Mouse (Mus musculus) CH12.LX (cell line): ENCODE measurements around the gene Cmtm6. TPM values are rescaled to one million over a fixed set of nuclear protein-coding genes. Genes with fewer than 3 reads are reported as not detected.

Experiments
- DNase-seq: peaks from one replicate; pipeline ENCODE4 v3.0.0-alpha.2; 2013; ENCODE audit errors: extremely low read depth
- H3K27ac ChIP-seq: 2 replicates; pipeline ENCODE4 v1.5.1; 2012; ENCODE audit warnings: low read depth, mild to moderate bottlenecking, control low read depth, moderate library complexity; ENCODE audit not compliant: insufficient read depth
- H3K27me3 ChIP-seq: replicated peaks from 2 replicates; pipeline ENCODE3; 2012; ENCODE audit warnings: inconsistent platforms
- H3K36me3 ChIP-seq, 2 experiments: replicated peaks in 1 of 2; 2 replicates each; pipeline versions ENCODE3 to v1.6.1; 2012; ENCODE audit warnings: inconsistent platforms in 1 of 2, low read length in 1 of 2, mild to moderate bottlenecking in 1 of 2, mixed read lengths in 1 of 2, moderate library complexity in 1 of 2; ENCODE audit not compliant: control insufficient read depth in 1 of 2, insufficient read depth in 1 of 2
- H3K4me1 ChIP-seq, 2 experiments: 2 replicates each; pipeline ENCODE4 v1.6.1; 2012; ENCODE audit warnings: inconsistent platforms in 1 of 2, moderate library complexity in 1 of 2; ENCODE audit not compliant: insufficient read depth in 2 of 2, control insufficient read depth in 1 of 2
- H3K4me2 ChIP-seq: 2 replicates; pipeline ENCODE4 v1.6.1; 2012; ENCODE audit warnings: low read depth, mild to moderate bottlenecking, control low read depth; ENCODE audit not compliant: poor library complexity, insufficient read depth, severe bottlenecking
- H3K4me3 ChIP-seq, 3 experiments: fragments of 150-350 bp in 1 of 3; sonication (generic) in 1 of 3; replicated peaks in 1 of 3; 2 replicates each; pipeline versions ENCODE3 to v1.5.1; 2011 to 2012; ENCODE audit warnings: low read depth in 2 of 3, low read length in 2 of 3, mild to moderate bottlenecking in 2 of 3, moderate library complexity in 2 of 3, control low read depth in 1 of 3, improper control_type of control experiment in 1 of 3, inconsistent platforms in 1 of 3, mixed read lengths in 1 of 3; ENCODE audit not compliant: poor library complexity in 1 of 3
- H3K79me2 ChIP-seq: replicated peaks from 2 replicates; pipeline ENCODE4 v1.6.1; 2012; ENCODE audit warnings: mild to moderate bottlenecking, moderate library complexity; ENCODE audit not compliant: control insufficient read depth, poor library complexity, insufficient read depth, severe bottlenecking; ENCODE audit errors: extremely low read depth
- H3K9ac ChIP-seq: 2 replicates; pipeline ENCODE4 v1.6.1; 2012; ENCODE audit warnings: low read depth, mild to moderate bottlenecking, control low read depth, moderate library complexity; ENCODE audit not compliant: insufficient read depth
- H3K9me3 ChIP-seq: replicated peaks from 2 replicates; pipeline ENCODE3; 2012; ENCODE audit warnings: low read length, inconsistent platforms, mixed read lengths
- BHLHE40 ChIP-seq: IDR thresholded peaks from 2 replicates; pipeline ENCODE4 v1.6.1; 2011; ENCODE audit warnings: mild to moderate bottlenecking, low read depth, low read length, improper control_type of control experiment
- CHD1 ChIP-seq: IDR thresholded peaks from 2 replicates; pipeline ENCODE4 v1.6.1; 2012; ENCODE audit warnings: low read depth, low read length, improper control_type of control experiment, inconsistent platforms
- CTCF ChIP-seq, 2 experiments: IDR thresholded peaks in 1 of 2; conservative IDR thresholded peaks in 1 of 2; 2 replicates each; pipeline ENCODE4 v1.5.1; 2011 to 2012; ENCODE audit warnings: low read depth in 2 of 2, low read length in 2 of 2, improper control_type of control experiment in 1 of 2, inconsistent platforms in 1 of 2, mild to moderate bottlenecking in 1 of 2, moderate library complexity in 1 of 2
- E2F4 ChIP-seq: IDR thresholded peaks from 2 replicates; pipeline ENCODE4 v1.6.1; 2011; ENCODE audit warnings: low read depth, low read length, improper control_type of control experiment; ENCODE audit not compliant: insufficient replicate concordance
- ETS1 ChIP-seq: conservative IDR thresholded peaks from 2 replicates; pipeline ENCODE4 v1.6.1; 2012; ENCODE audit warnings: low read depth, mild to moderate bottlenecking, inconsistent platforms, low read length, improper control_type of control experiment, moderate library complexity
- IRF4 ChIP-seq: IDR thresholded peaks from 2 replicates; pipeline ENCODE4 v1.6.1; 2014; ENCODE audit warnings: low read depth, mild to moderate bottlenecking, inconsistent platforms, low read length, improper control_type of control experiment
- PAX5 ChIP-seq: IDR thresholded peaks from 2 replicates; pipeline ENCODE4 v1.6.1; 2012; ENCODE audit warnings: low read length, inconsistent platforms, mixed read lengths
- POLR2AphosphoS2 ChIP-seq: IDR thresholded peaks from 2 replicates; pipeline ENCODE4 v1.6.1; 2011; ENCODE audit warnings: low read depth, low read length, improper control_type of control experiment
- RCOR1 ChIP-seq: conservative IDR thresholded peaks from 2 replicates; pipeline ENCODE4 v1.6.1; 2012; ENCODE audit warnings: low read depth, mild to moderate bottlenecking, inconsistent platforms, low read length, improper control_type of control experiment
- TBP ChIP-seq: conservative IDR thresholded peaks from 2 replicates; pipeline ENCODE4 v1.6.1; 2011; ENCODE audit warnings: low read depth, low read length, improper control_type of control experiment
- TCF12 ChIP-seq: IDR thresholded peaks from 2 replicates; pipeline ENCODE4 v1.6.1; 2014; ENCODE audit warnings: low read depth, mild to moderate bottlenecking, inconsistent platforms, low read length, improper control_type of control experiment
- UBTF ChIP-seq: IDR thresholded peaks from 2 replicates; pipeline ENCODE4 v1.6.1; 2012; ENCODE audit warnings: low read depth, mild to moderate bottlenecking, inconsistent platforms, low read length, improper control_type of control experiment, moderate library complexity
- USF1 ChIP-seq: IDR thresholded peaks from 2 replicates; pipeline ENCODE4 v1.6.1; 2014; ENCODE audit warnings: low read depth, mild to moderate bottlenecking, inconsistent platforms, low read length, improper control_type of control experiment
- USF2 ChIP-seq: conservative IDR thresholded peaks from 2 replicates; pipeline ENCODE4 v1.6.1; 2011; ENCODE audit warnings: low read depth, low read length, improper control_type of control experiment
- ZC3H11A ChIP-seq: IDR thresholded peaks from 2 replicates; pipeline ENCODE4 v1.6.1; 2012; ENCODE audit warnings: low read depth, mild to moderate bottlenecking, inconsistent platforms, low read length, improper control_type of control experiment
- ZMIZ1 ChIP-seq: IDR thresholded peaks from 2 replicates; pipeline ENCODE4 v1.6.1; 2012; ENCODE audit warnings: low read depth, mild to moderate bottlenecking, inconsistent platforms, low read length, improper control_type of control experiment
- dilution Hi-C: fragments of 300-500 bp; cut with MboI; formaldehyde crosslinking; loops from 2 replicates; pipeline ENCODE4 v1.14.3; 2020; ENCODE audit warnings: low sequenced_read_pairs; ENCODE audit not compliant: extremely low pct_unique_long_range_greater_than_20kb, extremely low pct_ligation_motif_present
- in situ Hi-C: fragments of 300-500 bp; cut with MboI; formaldehyde crosslinking; loops from 3 replicates; pipeline ENCODE4 v1.14.3; 2019; ENCODE audit warnings: low sequenced_read_pairs, low pct_ligation_motif_present, low pct_unique_long_range_greater_than_20kb, mixed read lengths
- polyA plus RNA-seq: library from polyadenylated mRNA; unstranded; fragments of >175 nt; gene quantifications from 2 replicates; pipeline ENCODE4 v1.2.1, GENCODE M21; 2012; ENCODE audit warnings: low read depth; ENCODE audit not compliant: insufficient read length
- total RNA-seq, 2 experiments: library from RNA; depleted of rRNA; stranded (reverse); fragments of 300-350 nt in 1 of 2; fragments of >200 nt in 1 of 2; gene quantifications; 2 replicates each; pipeline ENCODE4 v1.2.3; 2012 to 2014

Gene Cmtm6
- total and polyA plus RNA-seq, 3 experiments = 30.1 to 39.5 (median 38.0) TPM

- no peaks in the 10 kb centered on the region for H3K36me3 ChIP-seq
- H3K9me3 ChIP-seq = peaks cover 6% of the 10 kb centered on the region
- no peak overlapping the region for H3K9ac ChIP-seq
- H3K4me3 ChIP-seq = no peak overlapping the region
- in situ Hi-C loops = no loop called here
- peaks cover 0 to 7% of the 10 kb centered on the region in 2 experiments; a peak in 2 of 4 replicates for H3K4me1 ChIP-seq
- peaks cover 3% of the 10 kb centered on the region for H3K27me3 ChIP-seq
- dilution Hi-C loops = no loop called here
- no peak overlapping the region for H3K27ac ChIP-seq
- H3K4me2 ChIP-seq = no peak overlapping the region
- TF ChIP-seq TCF12 = no peak
- TF ChIP-seq ETS1 = no peak
- TF ChIP-seq ZMIZ1 = no peak
- no peak for DNase-seq
- H3K79me2 ChIP-seq = no peaks in the 10 kb centered on the region
Observed at GRCm38 (mm10) chr9:114787716-114788115, 56.8 kb downstream of the Cmtm6 start.

GRCm38 (mm10) chr9:114788697-114789096, 57.8 kb downstream of the Cmtm6 start:
- dilution Hi-C loops = no loop called here
- Histone ChIP-seq H3K9ac (no peak overlapping the region), H3K9me3 (peaks cover 6% of the 10 kb centered on the region), H3K36me3 (no peaks in the 10 kb centered on the region), H3K79me2 (no peaks in the 10 kb centered on the region), H3K4me2 (no peak overlapping the region), H3K4me1 (peaks cover 0 to 7% of the 10 kb centered on the region in 2 experiments; a peak in 2 of 4 replicates), H3K27me3 (no peaks in the 10 kb centered on the region), H3K27ac (no peak overlapping the region), H3K4me3 (no peak overlapping the region)
- in situ Hi-C loops = no loop called here
- no peak for DNase-seq
- TF ChIP-seq USF2 (no peak), ZC3H11A (no peak), UBTF (no peak), RCOR1 (no peak), POLR2AphosphoS2 (no peak), TCF12 (no peak), PAX5 (no peak), CHD1 (no peak), E2F4 (no peak), BHLHE40 (no peak), TBP (no peak), USF1 (no peak), IRF4 (no peak)

DNA sequence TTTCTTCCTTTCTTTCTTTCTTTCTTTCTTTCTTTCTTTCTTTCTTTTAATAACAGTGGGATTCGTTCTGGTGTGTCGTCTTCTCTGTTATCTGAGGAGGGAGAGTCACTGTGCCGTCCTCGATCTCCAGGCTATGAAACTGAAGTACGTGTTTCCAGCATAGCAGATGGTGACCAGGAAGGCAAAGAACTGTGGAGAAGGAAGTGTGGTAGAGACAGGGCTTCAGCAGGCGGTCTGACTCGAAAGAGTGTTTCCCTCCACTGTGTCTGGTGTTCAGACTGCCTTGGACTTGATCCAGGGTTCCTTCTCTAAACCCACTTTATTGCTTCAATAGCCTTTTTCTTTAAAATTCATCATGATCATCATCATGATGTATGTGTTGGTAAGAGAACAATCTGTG, 58.6 kb downstream of the Cmtm6 start:
- H3K4me1 ChIP-seq = peaks cover 0 to 15% of the 10 kb centered on the region in 2 experiments; a peak in 2 of 4 replicates
- in situ Hi-C loops (no loop called here), dilution Hi-C loops (no loop called here)
- no peak overlapping the region for H3K9ac ChIP-seq
- H3K79me2 ChIP-seq = no peaks in the 10 kb centered on the region
- TF ChIP-seq E2F4 = no peak
- no peak for TF ChIP-seq CTCF (conservative IDR thresholded peaks at IDR 0.05 in 1 of 2, IDR thresholded peaks at IDR 0.05 in 1 of 2; ENCODE audit: low read depth in 2 of 2, low read length in 2 of 2)
- no peaks in the 10 kb centered on the region for H3K27me3 ChIP-seq
- peaks cover 6% of the 10 kb centered on the region for H3K9me3 ChIP-seq
- no peak for DNase-seq
- H3K4me3 ChIP-seq = no peak overlapping the region
- no peaks in the 10 kb centered on the region for H3K36me3 ChIP-seq
- H3K27ac ChIP-seq = no peak overlapping the region
- H3K4me2 ChIP-seq = no peak overlapping the region
